Mouse (Mus musculus): ENCODE measurements around the gene Cdk5rap3.

- TF ChIP-seq CTCF (IDR thresholded peaks at IDR 0.05; ENCODE audit: low read depth, low read length) (peak; percentile 44; the same call in 1 of the 2 replicates), GATA1 (IDR thresholded peaks at IDR 0.05; ENCODE audit: borderline replicate concordance, low read length) (no peak), POLR2AphosphoS5 (IDR thresholded peaks at IDR 0.05; ENCODE audit: insufficient replicate concordance, low read depth, low read length) (no peak), TAL1 (conservative IDR thresholded peaks at IDR 0.05; ENCODE audit: low read depth, low read length) (no peak)
These were observed 21.5 kb upstream of the Cdk5rap3 start for GRCm38 (mm10) chr11:96937549-96938425.
